Mouse (Mus musculus) stomach, embryonic 15.5 days (tissue): ENCODE results near the gene Doc2b. TPM values are rescaled to one million over a fixed set of nuclear protein-coding genes. Genes with fewer than 3 reads are reported as not detected.
A peak's percentile ranks its signal among the peaks of the same experiment; 100 is the strongest.

Source experiments
- ATAC-seq: fragments of 200-750 bp; cut with Nextera tagmentation; 2 replicates; pipeline ENCODE4 v1.8.0; 2017; ENCODE audit warnings: low read depth, moderate number of reproducible peaks, moderate TSS enrichment; ENCODE audit not compliant: insufficient read depth, low FRiP score
- H3K27ac ChIP-seq: fragments of 300-500 bp; sonication (generic); 2 replicates; pipeline ENCODE4 v1.5.1; 2015; ENCODE audit warnings: mild to moderate bottlenecking, inconsistent platforms
- H3K27me3 ChIP-seq: fragments of 300-500 bp; sonication (generic); replicated peaks from 2 replicates; pipeline ENCODE4 v1.6.1; 2015; ENCODE audit warnings: inconsistent platforms
- H3K36me3 ChIP-seq: fragments of 300-500 bp; sonication (generic); 2 replicates; pipeline ENCODE4 v1.6.1; 2015; ENCODE audit warnings: inconsistent platforms
- H3K4me1 ChIP-seq: fragments of 300-500 bp; sonication (generic); 2 replicates; pipeline ENCODE4 v1.6.1; 2015; ENCODE audit warnings: inconsistent platforms
- H3K4me2 ChIP-seq: fragments of 300-500 bp; sonication (generic); 2 replicates; pipeline ENCODE4 v1.6.1; 2015; ENCODE audit warnings: mild to moderate bottlenecking, inconsistent platforms
- H3K4me3 ChIP-seq: fragments of 300-500 bp; sonication (generic); replicated peaks from 2 replicates; pipeline ENCODE4 v1.5.1; 2015; ENCODE audit warnings: inconsistent platforms
- H3K9ac ChIP-seq: fragments of 300-500 bp; sonication (generic); 2 replicates; pipeline ENCODE4 v1.6.1; 2015; ENCODE audit warnings: inconsistent platforms
- H3K9me3 ChIP-seq: fragments of 300-500 bp; sonication (generic); 2 replicates; pipeline ENCODE4 v1.6.1; 2016; ENCODE audit warnings: inconsistent platforms
- WGBS: fragments of 180-500 bp; shearing (Covaris S2); methylation state at CpG from one replicate; pipeline ENCODE4 v1.1.7; 2015; 5-methylcytosine and 5-hydroxymethylcytosine counted together
- polyA plus RNA-seq: library from polyadenylated mRNA; unstranded; fragments of >200 nt; fragmentation: Nextera tagmentation; extraction: Ambion mirVana; gene quantifications from 2 replicates; pipeline ENCODE4 v1.2.1, GENCODE M21; 2015

The Doc2b gene
- polyA plus RNA-seq, result 1.4 and 1.5 TPM in 2 replicates

GRCm38 (mm10) chr11:75796029-75796445 is at the start of gene Doc2b:
TSS of gene Doc2b (minus strand) at chr11:75796049.
- Histone ChIP-seq H3K9ac (peak within 1 kb of the TSS; percentile 1; the same call in 1 of the 2 replicates), H3K36me3 (no peaks in the 10 kb centered on the region), H3K27me3 (peaks cover 25% of the 10 kb centered on the region), H3K4me1 (peaks cover 11% of the 10 kb centered on the region; the same call in 1 of the 2 replicates), H3K9me3 (no peaks in the 10 kb centered on the region), H3K4me2 (peak within 1 kb of the TSS; percentile 72), H3K4me3 (peak within 1 kb of the TSS; percentile 46), H3K27ac (no peak within 1 kb of the TSS)
- ATAC-seq, result peak; percentile 32; the same call in 1 of the 2 replicates
- WGBS, result 4% methylated on average over 33 of the region's 37 CpGs

GRCm38 (mm10) chr11:75842904-75843619 is 47.2 kb upstream of the Doc2b start:
- WGBS, result 72% methylated on average over 4 of the region's 4 CpGs
- H3K27me3 ChIP-seq, result no peaks in the 10 kb centered on the region
- H3K27ac ChIP-seq, result no peak overlapping the region
- no peaks in the 10 kb centered on the region for H3K36me3 ChIP-seq
- ATAC-seq, result no peak
- H3K9ac ChIP-seq, result no peak overlapping the region
- H3K4me3 ChIP-seq, result no peak overlapping the region
- H3K4me2 ChIP-seq, result no peak overlapping the region
- H3K9me3 ChIP-seq, result no peaks in the 10 kb centered on the region
- H3K4me1 ChIP-seq, result peaks cover 5% of the 10 kb centered on the region

GRCm38 (mm10) chr11:75841503-75841902 is 45.7 kb upstream of the Doc2b start:
- H3K27ac ChIP-seq, result no peak overlapping the region
- H3K4me3 ChIP-seq, result no peak overlapping the region
- H3K9me3 ChIP-seq, result no peaks in the 10 kb centered on the region
- peaks cover 5% of the 10 kb centered on the region for H3K4me1 ChIP-seq
- 86% methylated on average over 3 of the region's 3 CpGs for WGBS
- H3K9ac ChIP-seq, result no peak overlapping the region
- no peak for ATAC-seq
- no peaks in the 10 kb centered on the region for H3K27me3 ChIP-seq
- no peak overlapping the region for H3K4me2 ChIP-seq
- H3K36me3 ChIP-seq, result no peaks in the 10 kb centered on the region

DNA sequence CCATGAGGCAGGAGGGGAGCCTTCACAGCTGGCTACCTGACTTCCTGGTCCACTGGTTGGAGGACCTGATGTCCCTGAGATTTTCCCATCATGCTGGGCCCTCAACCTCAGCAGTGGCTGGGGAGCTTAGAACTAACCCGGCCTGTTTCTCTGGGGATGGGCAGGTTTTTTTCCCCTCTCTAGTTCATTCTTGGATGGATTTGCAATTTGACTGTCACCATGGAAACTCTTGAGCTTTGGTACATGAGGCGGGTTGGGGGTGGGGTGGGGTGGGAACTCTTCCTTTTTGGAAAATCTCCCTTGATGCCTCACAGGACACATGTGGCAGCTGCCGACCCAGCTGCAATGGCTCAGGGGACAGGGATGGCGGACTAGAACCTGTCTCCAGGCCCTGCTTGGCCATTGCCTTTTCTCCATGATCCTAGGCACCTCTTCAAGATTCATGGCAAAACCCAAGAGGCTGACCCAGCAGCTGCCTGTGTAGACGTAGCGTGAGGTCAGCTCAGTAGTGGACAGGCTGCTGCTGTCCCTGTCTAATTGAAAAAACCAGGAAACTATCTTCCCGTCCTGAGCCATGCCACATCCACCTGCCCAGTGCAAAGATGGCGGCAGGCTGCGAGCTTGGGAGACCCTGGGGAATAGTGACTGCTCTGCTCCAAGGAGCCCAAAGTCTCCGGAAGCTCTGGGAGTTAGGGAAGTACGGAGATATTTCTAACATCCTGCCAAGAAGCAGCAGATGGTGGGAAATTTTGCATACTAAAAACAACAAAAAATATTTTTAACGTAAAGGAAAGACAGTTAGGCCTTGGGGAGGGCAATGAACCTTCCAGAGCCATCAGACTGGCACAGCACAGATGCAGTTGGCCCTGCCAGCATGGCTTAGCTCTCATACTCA is 43.9 kb upstream of the Doc2b start:
- no peak overlapping the region for H3K4me2 ChIP-seq
- H3K4me3 ChIP-seq, result no peak overlapping the region
- no peak overlapping the region for H3K9ac ChIP-seq
- H3K27me3 ChIP-seq, result no peaks in the 10 kb centered on the region
- WGBS, result 76% methylated on average over 12 of the region's 12 CpGs
- no peak for ATAC-seq
- no peak overlapping the region for H3K27ac ChIP-seq
- no peaks in the 10 kb centered on the region for H3K9me3 ChIP-seq
- H3K36me3 ChIP-seq, result no peaks in the 10 kb centered on the region
- peaks cover 5% of the 10 kb centered on the region for H3K4me1 ChIP-seq

- no peaks in the 10 kb centered on the region for H3K36me3 ChIP-seq
- no peaks in the 10 kb centered on the region for H3K27me3 ChIP-seq
- H3K27ac ChIP-seq, result no peak overlapping the region
- WGBS, result 71% methylated on average over 10 of the region's 10 CpGs
- no peak overlapping the region for H3K4me2 ChIP-seq
- H3K4me1 ChIP-seq, result peaks cover 5% of the 10 kb centered on the region
- no peaks in the 10 kb centered on the region for H3K9me3 ChIP-seq
- ATAC-seq, result no peak
- H3K4me3 ChIP-seq, result no peak overlapping the region
- H3K9ac ChIP-seq, result no peak overlapping the region
These were observed 43.1 kb upstream of the Doc2b start for GRCm38 (mm10) chr11:75838861-75839426.

DNA sequence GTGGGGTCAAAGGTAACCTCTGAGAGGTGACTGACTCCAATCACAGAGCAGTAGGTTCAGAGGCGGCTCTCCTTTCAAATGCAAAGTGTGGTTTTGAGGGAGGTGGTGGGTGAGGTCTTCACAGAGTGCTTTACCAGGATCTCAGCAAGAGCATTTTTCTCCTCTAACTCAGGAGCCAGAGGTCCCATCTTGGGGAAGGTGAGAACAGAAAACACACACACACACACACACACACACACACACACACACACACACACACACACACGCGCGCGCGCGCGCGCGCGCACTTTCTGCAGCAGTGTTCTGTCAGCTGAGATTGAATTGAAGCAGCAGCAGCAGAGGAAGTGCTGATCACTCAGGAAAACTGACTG is 40.4 kb upstream of the Doc2b start:
- Histone ChIP-seq H3K4me2 (no peak overlapping the region), H3K4me1 (peaks cover 3% of the 10 kb centered on the region), H3K9ac (no peak overlapping the region), H3K36me3 (no peaks in the 10 kb centered on the region), H3K9me3 (no peaks in the 10 kb centered on the region), H3K4me3 (no peak overlapping the region), H3K27ac (no peak overlapping the region), H3K27me3 (no peaks in the 10 kb centered on the region)
- no peak for ATAC-seq
- WGBS, result 60% methylated on average over 11 of the region's 11 CpGs

DNA sequence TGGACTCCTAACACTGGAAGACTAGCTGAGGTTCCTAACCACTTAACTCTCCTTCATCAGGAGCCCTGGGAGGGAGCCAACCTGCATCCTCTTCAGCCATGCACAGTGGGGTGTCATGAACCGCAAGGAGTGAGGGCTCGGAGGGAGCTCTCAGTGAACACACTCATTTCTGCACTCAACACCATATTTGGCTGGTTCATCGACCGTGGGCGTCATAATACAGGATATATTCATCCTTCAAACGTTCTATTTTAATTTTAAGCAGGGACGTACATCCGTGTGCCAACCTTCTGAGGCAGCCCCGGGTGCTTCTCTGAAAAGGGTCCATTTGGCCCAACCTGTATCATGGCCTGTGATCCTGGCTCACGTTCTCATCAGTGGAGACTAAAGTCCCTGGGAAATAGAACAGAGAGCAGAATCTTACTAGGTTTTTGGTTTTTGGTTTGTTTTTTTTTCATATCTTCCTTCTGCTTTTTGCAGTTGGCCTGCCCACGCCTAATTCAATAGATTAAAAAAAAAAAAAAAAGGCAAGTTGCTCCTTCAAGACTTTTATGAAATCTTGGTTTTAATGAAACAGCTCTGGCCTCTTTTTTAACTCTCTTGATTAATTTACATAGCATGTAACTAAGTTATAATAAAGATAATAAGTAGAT is 39.9 kb upstream of the Doc2b start:
- no peak overlapping the region for H3K4me3 ChIP-seq
- no peaks in the 10 kb centered on the region; the same call in 1 of the 2 replicates for H3K4me1 ChIP-seq
- H3K9ac ChIP-seq, result no peak overlapping the region
- H3K27me3 ChIP-seq, result no peaks in the 10 kb centered on the region
- WGBS, result 72% methylated on average over 11 of the region's 11 CpGs
- no peak overlapping the region for H3K4me2 ChIP-seq
- no peaks in the 10 kb centered on the region for H3K36me3 ChIP-seq
- no peak overlapping the region for H3K27ac ChIP-seq
- no peaks in the 10 kb centered on the region for H3K9me3 ChIP-seq
- no peak for ATAC-seq

- H3K9ac ChIP-seq, result no peak overlapping the region
- H3K27ac ChIP-seq, result no peak overlapping the region
- no peaks in the 10 kb centered on the region for H3K9me3 ChIP-seq
- no peak overlapping the region for H3K4me2 ChIP-seq
- no peak overlapping the region for H3K4me3 ChIP-seq
- no peaks in the 10 kb centered on the region for H3K27me3 ChIP-seq
- 58% methylated on average over 6 of the region's 6 CpGs for WGBS
- no peak for ATAC-seq
- no peaks in the 10 kb centered on the region for H3K36me3 ChIP-seq
- H3K4me1 ChIP-seq, result no peaks in the 10 kb centered on the region
These were observed 37.2 kb upstream of the Doc2b start for GRCm38 (mm10) chr11:75833081-75833480.

- Histone ChIP-seq H3K4me3 (no peak overlapping the region), H3K27me3 (no peaks in the 10 kb centered on the region), H3K4me2 (no peak overlapping the region), H3K27ac (no peak overlapping the region), H3K9me3 (no peaks in the 10 kb centered on the region), H3K4me1 (no peaks in the 10 kb centered on the region), H3K36me3 (no peaks in the 10 kb centered on the region), H3K9ac (no peak overlapping the region)
- ATAC-seq, result no peak
- 86% methylated on average over 3 of the region's 3 CpGs for WGBS
These were observed 34.5 kb upstream of the Doc2b start for GRCm38 (mm10) chr11:75830386-75830785.

DNA sequence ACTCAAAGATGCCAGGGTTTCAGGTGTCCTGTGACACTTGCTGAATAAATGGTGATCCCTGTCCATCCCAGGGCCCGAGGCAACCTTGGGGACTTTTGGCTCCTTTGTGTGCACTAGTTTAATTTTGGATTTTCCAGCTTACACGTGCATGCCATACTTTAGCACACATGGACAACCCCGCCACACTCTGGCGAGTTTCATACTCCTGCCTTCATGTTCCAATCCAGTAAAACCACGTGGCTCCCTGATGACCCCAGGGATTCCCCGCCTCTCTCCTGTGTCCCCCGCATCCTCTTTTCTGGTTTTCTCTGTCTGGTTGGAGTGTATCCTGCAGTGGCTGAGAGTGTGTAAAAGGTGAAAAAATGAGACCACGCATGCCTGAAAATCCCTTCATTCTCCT is 31.6 kb upstream of the Doc2b start:
- H3K4me1 ChIP-seq, result no peaks in the 10 kb centered on the region
- no peak overlapping the region for H3K27ac ChIP-seq
- no peaks in the 10 kb centered on the region for H3K27me3 ChIP-seq
- H3K36me3 ChIP-seq, result no peaks in the 10 kb centered on the region
- no peaks in the 10 kb centered on the region for H3K9me3 ChIP-seq
- H3K4me3 ChIP-seq, result no peak overlapping the region
- WGBS, result 77% methylated on average over 8 of the region's 8 CpGs
- no peak overlapping the region for H3K4me2 ChIP-seq
- ATAC-seq, result no peak
- no peak overlapping the region for H3K9ac ChIP-seq

GRCm38 (mm10) chr11:75823506-75823905 is 27.7 kb upstream of the Doc2b start:
- no peak overlapping the region for H3K9ac ChIP-seq
- H3K9me3 ChIP-seq, result no peaks in the 10 kb centered on the region
- no peaks in the 10 kb centered on the region for H3K4me1 ChIP-seq
- WGBS, result 44% methylated on average over 7 of the region's 7 CpGs
- H3K4me2 ChIP-seq, result no peak overlapping the region
- ATAC-seq, result no peak
- H3K27ac ChIP-seq, result no peak overlapping the region
- no peak overlapping the region for H3K4me3 ChIP-seq
- no peaks in the 10 kb centered on the region for H3K36me3 ChIP-seq
- no peaks in the 10 kb centered on the region for H3K27me3 ChIP-seq
